Comparison of ENCODE assay signal across 1 mouse cellular context in genomic region chr5:34336775-34337450, GRCm38 (mm10).
TF ChIP-seq lines count a peak whose summit lies in the region.

No protein-coding gene starts in this region.

TF ChIP-seq in MEL, 35 proteins besides CTCF, POLR2A, EP300 and RAD21 (continued from another document):
- TF ChIP-seq USF2 (IDR thresholded peaks at IDR 0.05; ENCODE audit: borderline replicate concordance in 1 of 2, insufficient read depth in 1 of 2, low read depth in 1 of 2, low read length in 2 of 2) (no peak), POLR2AphosphoS5 (IDR thresholded peaks at IDR 0.05; ENCODE audit: borderline replicate concordance, low read depth, low read length) (no peak), MAX (IDR thresholded peaks at IDR 0.05; ENCODE audit: low read length) (peak; percentile 86), JUND (IDR thresholded peaks at IDR 0.05; ENCODE audit: low read depth, low read length) (no peak), MYB (IDR thresholded peaks at IDR 0.05; ENCODE audit: low read depth, low read length) (no peak), SIN3A (IDR thresholded peaks at IDR 0.05; ENCODE audit: low read length) (peak; percentile 84), TAL1 (IDR thresholded peaks at IDR 0.05; ENCODE audit: low read length) (no peak), KAT2A (conservative IDR thresholded peaks at IDR 0.05; ENCODE audit: low read depth, low read length) (no peak; the same call in 1 of the 2 replicates), GABPA (IDR thresholded peaks at IDR 0.05; ENCODE audit: low read depth, low read length) (no peak), SMC3 (IDR thresholded peaks at IDR 0.05; ENCODE audit: low read depth, low read length) (no peak), E2F4 (IDR thresholded peaks at IDR 0.05; ENCODE audit: borderline replicate concordance, low read depth, low read length) (no peak), CHD2 (IDR thresholded peaks at IDR 0.05; ENCODE audit: low read length) (no peak; the same call in 1 of the 2 replicates), BHLHE40 (IDR thresholded peaks at IDR 0.05; ENCODE audit: borderline replicate concordance, low read depth, low read length) (no peak), ELF1 (IDR thresholded peaks at IDR 0.05; ENCODE audit: low read depth, low read length) (no peak; the same call in 1 of the 2 replicates), MXI1 (IDR thresholded peaks at IDR 0.05; ENCODE audit: low read depth, low read length) (peak; percentile 92), ETS1 (IDR thresholded peaks at IDR 0.05; ENCODE audit: low read depth, low read length) (0 out of 2 replicates have a peak, but pooled peaks have one; percentile 17), MEF2A (IDR thresholded peaks at IDR 0.05; ENCODE audit: extremely low read depth, insufficient replicate concordance, low read depth, low read length, poor library complexity, severe bottlenecking) (no peak), NRF1 (IDR thresholded peaks at IDR 0.05; ENCODE audit: insufficient read depth, low read depth, low read length, poor library complexity, severe bottlenecking) (no peak), NELFE (IDR thresholded peaks at IDR 0.05; ENCODE audit: low read depth, low read length) (peak; percentile 26; the same call in 1 of the 2 replicates), MAFK (IDR thresholded peaks at IDR 0.05; ENCODE audit: borderline replicate concordance, low read depth, low read length) (no peak), POLR2AphosphoS2 (IDR thresholded peaks at IDR 0.05; ENCODE audit: low read length) (no peak; the same call in 1 of the 2 replicates)
